Mouse (Mus musculus): ENCODE results near the gene Sema5b. TPM values are rescaled to one million over a fixed set of nuclear protein-coding genes. Genes with fewer than 3 reads are reported as not detected.

Sema5b gene
- total and polyA plus RNA-seq, 2 experiments from 2014 or later, result 0.67 to 4.8 TPM

DNA sequence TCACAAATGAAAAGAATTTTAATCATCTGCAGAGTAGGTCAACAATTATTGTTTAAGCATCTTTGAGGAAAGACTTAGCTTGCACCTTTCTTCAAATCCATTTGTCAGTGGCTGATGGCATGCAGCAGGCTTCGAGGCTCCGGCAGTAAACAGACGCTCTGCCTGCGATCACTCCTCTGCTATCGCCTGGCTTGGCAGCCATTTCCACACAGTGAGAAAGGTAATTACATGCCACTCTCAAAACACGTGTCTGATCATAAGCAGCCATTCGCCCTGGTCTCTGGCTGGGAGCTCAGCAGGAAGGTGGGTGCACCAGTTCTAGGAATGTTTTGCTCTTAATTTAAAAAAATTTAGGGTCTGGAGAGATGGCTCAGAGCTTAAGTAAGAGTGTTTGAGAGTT, 170.1 kb downstream of the Sema5b start:
- DNase-seq (ENCODE audit: low spot score), result no peak

GRCm38 (mm10) chr16:35713606-35714005, 172.7 kb downstream of the Sema5b start:
- H3K36me3 ChIP-seq (replicated peaks; ENCODE audit: control insufficient read depth, insufficient read depth, low read length), result peaks cover 17% of the 10 kb centered on the region
- peaks cover 4% of the 10 kb centered on the region; the same call in 1 of the 2 replicates for H3K4me1 ChIP-seq (ENCODE audit: control insufficient read depth, insufficient read depth)
- H3K27me3 ChIP-seq (ENCODE audit: control insufficient read depth, insufficient read depth, low read length), result no peaks in the 10 kb centered on the region
- 0 out of 2 replicates have a peak overlapping the region, but pooled peaks have one; percentile 23 for H3K9ac ChIP-seq (replicated peaks; ENCODE audit: low read depth, low read length)
- H3K4me2 ChIP-seq (ENCODE audit: low read depth, low read length), result no peak overlapping the region
- no peak for DNase-seq (ENCODE audit: low spot score)
- H3K27ac ChIP-seq (ENCODE audit: low read depth), result no peak overlapping the region
- 47% methylated on average over 7 of the region's 7 CpGs for WGBS
- no peaks in the 10 kb centered on the region for H3K9me3 ChIP-seq (replicated peaks; ENCODE audit: control insufficient read depth, low read length)
- ATAC-seq (ENCODE audit: insufficient read depth, low read depth), result no peak
- TF ChIP-seq CTCF (IDR thresholded peaks at IDR 0.05; ENCODE audit: low read depth) (no peak), EP300 (IDR thresholded peaks at IDR 0.05; ENCODE audit: low read depth) (no peak)
- no peak overlapping the region for H3K4me3 ChIP-seq (ENCODE audit: low read depth, low read length)

More for the DNA sequence above, 170.1 kb downstream of the Sema5b start:
- H3K9ac ChIP-seq (replicated peaks; ENCODE audit: low read depth, low read length), result no peak overlapping the region
- H3K36me3 ChIP-seq (replicated peaks; ENCODE audit: control insufficient read depth, insufficient read depth, low read length), result 0 out of 2 replicates have a peak, but pooled peaks cover 4% of the 10 kb centered on the region
- no peaks in the 10 kb centered on the region for H3K9me3 ChIP-seq (replicated peaks; ENCODE audit: control insufficient read depth, low read length)
- ATAC-seq (ENCODE audit: insufficient read depth, low read depth), result peak; percentile 47; the same call in 1 of the 2 replicates
- H3K4me1 ChIP-seq (ENCODE audit: control insufficient read depth, insufficient read depth), result peaks cover 4% of the 10 kb centered on the region; the same call in 1 of the 2 replicates
- TF ChIP-seq CTCF (IDR thresholded peaks at IDR 0.05; ENCODE audit: low read depth) (no peak), EP300 (IDR thresholded peaks at IDR 0.05; ENCODE audit: low read depth) (no peak)
- no peak overlapping the region for H3K4me2 ChIP-seq (ENCODE audit: low read depth, low read length)
- 37% methylated on average over 7 of the region's 7 CpGs for WGBS
- no peaks in the 10 kb centered on the region for H3K27me3 ChIP-seq (ENCODE audit: control insufficient read depth, insufficient read depth, low read length)
- H3K4me3 ChIP-seq (ENCODE audit: low read depth, low read length), result no peak overlapping the region
- H3K27ac ChIP-seq (ENCODE audit: low read depth), result no peak overlapping the region

Other genes starting within 250 kb of the Sema5b start
- gene Sec22a, start 177.2 kb upstream of the Sema5b start, total RNA-seq (2014; rRNA removed; ENCODE audit: low replicate concordance), result 12.7 and 32.3 TPM in 2 replicates
- gene Sec22a, start 177.2 kb upstream of the Sema5b start, polyA plus RNA-seq (2015; fragmentation: Nextera tagmentation; extraction: Ambion mirVana), result 31.1 and 31.9 TPM in 2 replicates
- gene Pdia5, start 50.3 kb upstream of the Sema5b start, total RNA-seq (2014; rRNA removed; ENCODE audit: low replicate concordance), result 3.1 and 12.0 TPM in 2 replicates
- gene Pdia5, start 50.3 kb upstream of the Sema5b start, polyA plus RNA-seq (2015; fragmentation: Nextera tagmentation; extraction: Ambion mirVana), result 13.7 and 16.0 TPM in 2 replicates
- 38.3 and 39.8 TPM in 2 replicates for gene Dirc2, start 228.2 kb downstream of the Sema5b start, total RNA-seq (2014; rRNA removed; ENCODE audit: low replicate concordance)
- gene Dirc2, start 228.2 kb downstream of the Sema5b start, polyA plus RNA-seq (2015; fragmentation: Nextera tagmentation; extraction: Ambion mirVana), result 15.3 and 16.1 TPM in 2 replicates
- gene Hspbap1, start 229.2 kb downstream of the Sema5b start, total RNA-seq (2014; rRNA removed; ENCODE audit: low replicate concordance), result 1.0 and 5.5 TPM in 2 replicates
- 5.0 and 5.7 TPM in 2 replicates for gene Hspbap1, start 229.2 kb downstream of the Sema5b start, polyA plus RNA-seq (2015; fragmentation: Nextera tagmentation; extraction: Ambion mirVana)